Mouse (Mus musculus) cortical plate, adult 2 months (tissue): ENCODE results near the gene Fbxl16. TPM values are rescaled to one million over a fixed set of nuclear protein-coding genes. Genes with fewer than 3 reads are reported as not detected.
"Not testable (repeated sequence)": the region's sequence is repeated elsewhere in the genome, so short reads cannot be mapped to it uniquely, and the experiment has no call there.

Experiments used
- H3K27ac ChIP-seq: fragments of 200-500 bp; 2 replicates; pipeline ENCODE4 v1.5.1; 2012; ENCODE audit warnings: low read length, control low read depth, inconsistent platforms; ENCODE audit not compliant: insufficient read depth
- H3K4me1 ChIP-seq: fragments of 200-500 bp; 2 replicates; pipeline ENCODE4 v1.6.1; 2011; ENCODE audit warnings: low read length; ENCODE audit not compliant: control insufficient read depth, insufficient read depth
- H3K4me3 ChIP-seq: fragments of 200-500 bp; 2 replicates; pipeline ENCODE4 v1.5.1; 2011; ENCODE audit warnings: mild to moderate bottlenecking, low read length, control low read depth; ENCODE audit not compliant: insufficient read depth
- CTCF ChIP-seq: fragments of 200-500 bp; IDR thresholded peaks from 2 replicates; pipeline ENCODE4 v1.5.1; 2011; ENCODE audit warnings: mild to moderate bottlenecking, control low read depth, low read length; ENCODE audit not compliant: insufficient read depth; ENCODE audit errors: extremely low read depth
- POLR2A ChIP-seq: fragments of 200-500 bp; IDR thresholded peaks from 2 replicates; pipeline ENCODE4 v1.6.1; 2011; ENCODE audit warnings: mild to moderate bottlenecking, low read length, control low read depth; ENCODE audit not compliant: insufficient read depth; ENCODE audit errors: extremely low read depth
- polyA plus RNA-seq: library from polyadenylated mRNA; depleted of rRNA; stranded (reverse); fragments of >200 nt; gene quantifications from 2 replicates; pipeline ENCODE4 v1.2.3, GENCODE M21; 2012

Gene Fbxl16
- polyA plus RNA-seq, 1 experiment = 731 TPM

- no peak overlapping the region for H3K4me3 ChIP-seq
- H3K27ac ChIP-seq = no peak overlapping the region
- peaks cover 5% of the 10 kb centered on the region for H3K4me1 ChIP-seq
- no peak for TF ChIP-seq CTCF
- TF ChIP-seq POLR2A = no peak
These were observed 14.7 kb upstream of the Fbxl16 start for GRCm38 (mm10) chr17:25794197-25794596.

GRCm38 (mm10) chr17:25794998-25795397 is 13.9 kb upstream of the Fbxl16 start:
- peak overlapping the region; percentile 75 for H3K27ac ChIP-seq
- H3K4me1 ChIP-seq = peaks cover 5% of the 10 kb centered on the region
- peak overlapping the region; percentile 17; the same call in 1 of the 2 replicates for H3K4me3 ChIP-seq
- no peak for TF ChIP-seq POLR2A
- no peak for TF ChIP-seq CTCF

GRCm38 (mm10) chr17:25795609-25796092 is 13.2 kb upstream of the Fbxl16 start, which contains the start of gene AC134908.4:
TSS of gene AC134908.4 (minus strand) at chr17:25795659.
- peak within 1 kb of the TSS; percentile 82 for H3K27ac ChIP-seq
- TF ChIP-seq POLR2A (no peak), CTCF (no peak)
- peak within 1 kb of the TSS; percentile 41 for H3K4me3 ChIP-seq
- H3K4me1 ChIP-seq = peaks cover 5% of the 10 kb centered on the region

GRCm38 (mm10) chr17:25796211-25796771 is 12.6 kb upstream of the Fbxl16 start:
- Histone ChIP-seq H3K4me3 (peak overlapping the region; percentile 41), H3K27ac (peak overlapping the region; percentile 82; the same call in 1 of the 2 replicates), H3K4me1 (peaks cover 4% of the 10 kb centered on the region)
- TF ChIP-seq CTCF = no peak
- no peak for TF ChIP-seq POLR2A

DNA sequence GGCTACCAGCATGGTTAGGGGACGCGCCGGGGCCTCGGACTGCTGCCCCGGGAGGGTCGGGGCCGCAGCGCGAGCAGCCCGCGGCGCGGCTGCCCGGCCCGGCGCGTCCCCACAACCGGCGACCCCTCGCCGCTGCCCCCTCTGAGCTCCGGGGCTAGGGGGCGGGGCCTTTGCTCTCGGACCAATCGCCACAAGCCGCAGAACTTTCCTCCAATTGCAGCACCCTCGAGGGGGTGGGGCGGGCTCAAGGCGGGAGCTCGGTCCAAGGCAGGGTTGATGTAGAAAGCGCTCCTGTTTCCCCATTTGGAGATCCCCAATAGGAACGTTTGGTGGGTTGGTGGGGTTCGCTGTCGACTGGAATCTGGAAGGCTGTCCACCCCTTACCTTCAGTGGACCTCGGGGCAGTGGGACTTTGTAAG is 11.9 kb upstream of the Fbxl16 start, which contains the start of gene Metrn:
Gene Metrn (minus strand): TSS at position 186 of the 419 bp plus-strand sequence.
- Histone ChIP-seq H3K4me1 (peaks cover 3% of the 10 kb centered on the region; the same call in 1 of the 2 replicates), H3K4me3 (peak within 1 kb of the TSS; percentile 41), H3K27ac (peak within 1 kb of the TSS; percentile 82; the same call in 1 of the 2 replicates)
- TF ChIP-seq POLR2A (no peak), CTCF (no peak)

DNA sequence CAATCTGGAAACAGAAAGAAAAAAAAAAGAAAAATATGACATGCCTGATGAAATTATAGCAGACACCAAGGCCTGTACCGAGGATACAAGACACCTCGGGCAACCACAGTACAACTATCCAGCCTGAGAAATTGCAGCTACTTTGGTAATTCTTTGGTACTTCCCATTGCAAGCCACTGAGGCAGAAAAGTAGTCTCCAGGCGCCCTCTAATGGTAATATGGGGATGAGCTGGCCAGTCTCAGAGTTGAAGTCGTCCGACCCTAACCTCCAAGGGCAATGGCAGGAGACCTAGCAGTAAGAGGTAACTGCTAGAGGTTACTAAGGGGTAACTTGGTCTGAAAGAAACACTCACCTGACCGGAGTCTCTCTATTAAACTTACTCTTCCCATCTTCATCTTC is 7.9 kb upstream of the Fbxl16 start:
- Histone ChIP-seq H3K4me1 (peaks cover 9% of the 10 kb centered on the region), H3K4me3 (no peak overlapping the region), H3K27ac (no peak overlapping the region)
- TF ChIP-seq POLR2A (no peak), CTCF (peak; percentile 84)

- H3K4me1 ChIP-seq = peaks cover 9% of the 10 kb centered on the region
- peak overlapping the region; percentile 32 for H3K4me3 ChIP-seq
- TF ChIP-seq POLR2A = peak; percentile 76; the same call in 1 of the 2 replicates
- TF ChIP-seq CTCF = no peak
- peak overlapping the region; percentile 88 for H3K27ac ChIP-seq
These were observed 5.9 kb upstream of the Fbxl16 start for GRCm38 (mm10) chr17:25802825-25803517.

DNA sequence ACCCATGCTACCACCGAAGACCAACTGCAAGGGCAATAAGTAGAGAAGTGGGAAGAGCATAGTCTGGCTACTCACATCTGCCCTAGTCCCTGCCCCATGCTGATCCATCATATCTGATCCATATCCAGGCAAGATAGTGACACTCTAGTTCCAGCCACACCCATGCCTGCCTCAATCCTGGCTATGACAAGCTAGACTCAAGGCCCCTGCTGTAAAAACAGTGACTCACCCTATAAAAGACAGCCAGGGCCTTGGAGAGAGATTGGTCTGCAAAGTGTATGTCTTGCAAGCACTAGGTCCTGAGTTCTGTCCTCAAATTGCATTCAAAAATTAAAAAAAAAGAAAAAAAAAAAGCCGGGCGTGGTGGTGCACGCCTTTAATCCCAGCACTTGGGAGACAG is 2.4 kb upstream of the Fbxl16 start:
- TF ChIP-seq POLR2A (no peak), CTCF (no peak)
- Histone ChIP-seq H3K4me3 (no peak overlapping the region), H3K4me1 (peaks cover 13% of the 10 kb centered on the region), H3K27ac (no peak overlapping the region)

- not testable (repeated sequence) for H3K4me3 ChIP-seq, H3K27ac ChIP-seq
- peaks cover 13% of the 10 kb centered on the region for H3K4me1 ChIP-seq
These were observed 1.4 kb upstream of the Fbxl16 start for GRCm38 (mm10) chr17:25807452-25807851.

DNA sequence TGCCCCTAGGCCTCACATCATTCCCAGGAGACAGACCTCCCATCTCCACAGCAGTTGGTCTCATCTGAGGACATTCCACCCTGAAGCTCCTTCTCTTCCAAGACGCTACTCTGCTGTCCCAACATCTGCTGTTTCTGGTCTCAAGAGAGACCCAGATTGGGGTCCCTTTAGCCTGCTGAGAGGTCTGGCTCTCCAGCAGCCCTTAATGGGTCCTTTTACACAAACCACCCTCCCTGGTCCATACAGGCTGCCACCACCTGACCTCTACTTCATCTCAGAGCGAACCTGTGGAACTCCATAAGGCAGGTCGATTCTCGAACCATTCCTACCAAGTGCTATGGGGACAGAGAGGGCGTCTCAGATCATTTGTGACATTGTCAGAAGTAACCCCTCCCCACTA is 857 bp upstream of the Fbxl16 start:
- TF ChIP-seq POLR2A (no peak), CTCF (no peak)

More for the DNA sequence above, 857 bp upstream of the Fbxl16 start:
- peak overlapping the region; percentile 58; the same call in 1 of the 2 replicates for H3K27ac ChIP-seq
- peak overlapping the region; percentile 99 for H3K4me3 ChIP-seq
- H3K4me1 ChIP-seq = peaks cover 13% of the 10 kb centered on the region
